Mouse (Mus musculus) lung, postnatal 0 days (tissue): ENCODE data around the gene Gm11146. TPM values are rescaled to one million over a fixed set of nuclear protein-coding genes. Genes with fewer than 3 reads are reported as not detected.

Experiments
- ATAC-seq: fragments of 200-750 bp; cut with Nextera tagmentation; 2 replicates; pipeline ENCODE4 v1.8.0; 2017; ENCODE audit warnings: moderate library complexity
- DNase-seq: peaks from one replicate; pipeline ENCODE4 v3.0.0-alpha.2; 2016; ENCODE audit warnings: low spot score
- H3K27ac ChIP-seq: fragments of 300-500 bp; sonication (generic); 2 replicates; pipeline ENCODE4 v1.5.1; 2014; ENCODE audit warnings: antibody characterized with exemption, mild to moderate bottlenecking, low read length, mixed read lengths
- H3K27me3 ChIP-seq: fragments of 300-500 bp; sonication (generic); replicated peaks from 2 replicates; pipeline ENCODE4 v1.6.1; 2014; ENCODE audit warnings: low read length, mixed read lengths; ENCODE audit not compliant: insufficient read depth
- H3K36me3 ChIP-seq: fragments of 300-500 bp; sonication (generic); 2 replicates; pipeline ENCODE4 v1.6.1; 2014; ENCODE audit warnings: low read length, mixed read lengths; ENCODE audit not compliant: insufficient read depth
- H3K4me1 ChIP-seq: fragments of 300-500 bp; sonication (generic); 2 replicates; pipeline ENCODE4 v1.6.1; 2014; ENCODE audit warnings: antibody characterized with exemption, low read depth, low read length, mixed read lengths; ENCODE audit not compliant: insufficient read depth
- H3K4me2 ChIP-seq: fragments of 300-500 bp; sonication (generic); replicated peaks from 2 replicates; pipeline ENCODE4 v1.6.1; 2014; ENCODE audit warnings: low read depth, mild to moderate bottlenecking, low read length, moderate library complexity, mixed read lengths
- H3K4me3 ChIP-seq: fragments of 300-500 bp; sonication (generic); 2 replicates; pipeline ENCODE4 v1.5.1; 2014; ENCODE audit warnings: low read depth, low read length
- H3K9ac ChIP-seq: fragments of 300-500 bp; sonication (generic); replicated peaks from 2 replicates; pipeline ENCODE4 v1.6.1; 2014; ENCODE audit warnings: low read depth, mild to moderate bottlenecking
- H3K9me3 ChIP-seq: fragments of 300-500 bp; sonication (generic); 2 replicates; pipeline ENCODE4 v1.6.1; 2016; ENCODE audit warnings: low read length, mixed read lengths
- CTCF ChIP-seq: IDR thresholded peaks from 2 replicates; pipeline ENCODE4 v1.5.1; 2016; ENCODE audit warnings: antibody characterized with exemption, mild to moderate bottlenecking
- EP300 ChIP-seq: IDR thresholded peaks from 2 replicates; pipeline ENCODE4 v1.6.1; 2016; ENCODE audit warnings: antibody characterized with exemption, mild to moderate bottlenecking, control low read depth
- WGBS: fragments of 180-500 bp; shearing (Covaris S2); extraction: QIAGEN DNeasy Blood & Tissue Kit; methylation state at CpG from one replicate; pipeline ENCODE4 v1.1.7; 2014; 5-methylcytosine and 5-hydroxymethylcytosine counted together
- polyA plus RNA-seq: library from polyadenylated mRNA; unstranded; fragments of >200 nt; fragmentation: Nextera tagmentation; extraction: Ambion mirVana; gene quantifications from 2 replicates; pipeline ENCODE4 v1.2.1, GENCODE M21; 2015

Gene Gm11146
- polyA plus RNA-seq, 1 experiment from 2014 or later: not detected

GRCm38 (mm10) chr16:77598787-77599186 lies 3.1 kb downstream of the Gm11146 start:
- TF ChIP-seq CTCF: no peak
- no peak for TF ChIP-seq EP300
- ATAC-seq (no peak), DNase-seq (no peak)
- no peaks in the 10 kb centered on the region for H3K27me3 ChIP-seq
- H3K9me3 ChIP-seq: no peaks in the 10 kb centered on the region
- no peak overlapping the region for H3K27ac ChIP-seq
- no peak overlapping the region for H3K4me2 ChIP-seq
- no peaks in the 10 kb centered on the region for H3K4me1 ChIP-seq
- H3K9ac ChIP-seq: no peak overlapping the region
- 92% methylated on average over 8 of the region's 8 CpGs for WGBS
- no peak overlapping the region for H3K4me3 ChIP-seq
- H3K36me3 ChIP-seq: no peaks in the 10 kb centered on the region

GRCm38 (mm10) chr16:77596556-77596955 lies 5.3 kb downstream of the Gm11146 start:
- H3K9me3 ChIP-seq: no peaks in the 10 kb centered on the region

GRCm38 (mm10) chr16:77595661-77596060 lies 6.2 kb downstream of the Gm11146 start:
- 88% methylated on average over 7 of the region's 7 CpGs for WGBS
- Histone ChIP-seq H3K4me2 (no peak overlapping the region; the same call in 1 of the 2 replicates), H3K9me3 (no peaks in the 10 kb centered on the region), H3K9ac (no peak overlapping the region), H3K27ac (no peak overlapping the region), H3K27me3 (no peaks in the 10 kb centered on the region), H3K36me3 (no peaks in the 10 kb centered on the region), H3K4me1 (no peaks in the 10 kb centered on the region), H3K4me3 (peak overlapping the region; percentile 4; the same call in 1 of the 2 replicates)
- no peak for TF ChIP-seq EP300
- TF ChIP-seq CTCF: no peak
- DNase-seq (no peak), ATAC-seq (no peak)

More at GRCm38 (mm10) chr16:77596556-77596955, 5.3 kb downstream of the Gm11146 start:
- H3K4me2 ChIP-seq: 0 out of 2 replicates have a peak overlapping the region, but pooled peaks have one; percentile 14
- TF ChIP-seq CTCF (no peak), EP300 (no peak)
- H3K4me3 ChIP-seq: no peak overlapping the region
- no peak overlapping the region for H3K9ac ChIP-seq
- no peaks in the 10 kb centered on the region for H3K36me3 ChIP-seq
- ATAC-seq (no peak), DNase-seq (no peak)
- H3K27me3 ChIP-seq: no peaks in the 10 kb centered on the region
- no peaks in the 10 kb centered on the region for H3K4me1 ChIP-seq
- H3K27ac ChIP-seq: no peak overlapping the region
- 93% methylated on average over 5 of the region's 5 CpGs for WGBS

- DNase-seq (peak; percentile 74), ATAC-seq (peak; percentile 69)
- Histone ChIP-seq H3K9ac (peak overlapping the region; percentile 17; the same call in 1 of the 2 replicates), H3K4me2 (peak overlapping the region; percentile 40), H3K9me3 (no peaks in the 10 kb centered on the region), H3K27ac (peak overlapping the region; percentile 51; the same call in 1 of the 2 replicates), H3K27me3 (no peaks in the 10 kb centered on the region), H3K36me3 (no peaks in the 10 kb centered on the region), H3K4me3 (peak overlapping the region; percentile 24), H3K4me1 (no peaks in the 10 kb centered on the region)
- TF ChIP-seq CTCF (no peak), EP300 (no peak)
- 55% methylated on average over 13 of the region's 13 CpGs for WGBS
Observed at GRCm38 (mm10) chr16:77594553-77594952, 7.3 kb downstream of the Gm11146 start.

GRCm38 (mm10) chr16:77593828-77594421 lies 8.0 kb downstream of the Gm11146 start:
- Histone ChIP-seq H3K36me3 (no peaks in the 10 kb centered on the region), H3K4me3 (peak overlapping the region; percentile 30), H3K9ac (no peak overlapping the region; the same call in 1 of the 2 replicates), H3K9me3 (no peaks in the 10 kb centered on the region), H3K27ac (peak overlapping the region; percentile 54), H3K4me2 (peak overlapping the region; percentile 40), H3K4me1 (no peaks in the 10 kb centered on the region), H3K27me3 (no peaks in the 10 kb centered on the region)
- DNase-seq (peak; percentile 74), ATAC-seq (peak; percentile 66)
- 0 out of 2 replicates have a peak, but pooled peaks have one; percentile 12 for TF ChIP-seq EP300
- no peak for TF ChIP-seq CTCF
- 33% methylated on average over 12 of the region's 12 CpGs for WGBS

- no peak overlapping the region for H3K4me3 ChIP-seq
- TF ChIP-seq CTCF (no peak), EP300 (no peak)
- no peaks in the 10 kb centered on the region for H3K36me3 ChIP-seq
- no peaks in the 10 kb centered on the region for H3K4me1 ChIP-seq
- no peaks in the 10 kb centered on the region for H3K9me3 ChIP-seq
- H3K27me3 ChIP-seq: no peaks in the 10 kb centered on the region
- H3K4me2 ChIP-seq: no peak overlapping the region
- WGBS: 75% methylated on average over 3 of the region's 3 CpGs
- no peak for ATAC-seq
- no peak overlapping the region for H3K27ac ChIP-seq
- no peak overlapping the region for H3K9ac ChIP-seq
- DNase-seq: peak; percentile 53
Observed at GRCm38 (mm10) chr16:77592986-77593385, 8.9 kb downstream of the Gm11146 start.
